Mouse (Mus musculus) cerebellum, adult 2 months (tissue): Measurements from ENCODE around the gene Vmn1r23. TPM values are rescaled to one million over a fixed set of nuclear protein-coding genes. Genes with fewer than 3 reads are reported as not detected.
"Not testable (repeated sequence)": the region's sequence is repeated elsewhere in the genome, so short reads cannot be mapped to it uniquely, and the experiment has no call there.

Experiments
- DNase-seq, 2 experiments: peaks; one replicate each; pipeline ENCODE4 v3.0.0; 2021
- H3K27ac ChIP-seq: fragments of 200-500 bp; 2 replicates; pipeline ENCODE4 v1.5.1; 2012; ENCODE audit warnings: low read length, control low read depth, inconsistent platforms; ENCODE audit not compliant: insufficient read depth
- H3K27me3 ChIP-seq: fragments of 200-500 bp; 2 replicates; pipeline ENCODE4 v1.6.1; 2012; ENCODE audit warnings: inconsistent platforms, mild to moderate bottlenecking, low read length, moderate library complexity; ENCODE audit not compliant: control insufficient read depth, insufficient read depth
- H3K4me1 ChIP-seq: fragments of 200-500 bp; 2 replicates; pipeline ENCODE4 v1.6.1; 2011; ENCODE audit warnings: low read length; ENCODE audit not compliant: control insufficient read depth, insufficient read depth
- H3K4me3 ChIP-seq: fragments of 200-500 bp; replicated peaks from 2 replicates; pipeline ENCODE3; 2011; ENCODE audit warnings: mild to moderate bottlenecking, low read depth, low read length, control low read depth; ENCODE audit not compliant: insufficient read depth
- CTCF ChIP-seq: fragments of 200-500 bp; IDR thresholded peaks from 2 replicates; pipeline ENCODE4 v1.5.1; 2011; ENCODE audit warnings: low read depth, mild to moderate bottlenecking, control low read depth, low read length, moderate library complexity, borderline replicate concordance; ENCODE audit not compliant: insufficient read depth
- POLR2A ChIP-seq: fragments of 200-500 bp; IDR thresholded peaks from 2 replicates; pipeline ENCODE4 v1.6.1; 2011; ENCODE audit warnings: low read length, control low read depth, borderline replicate concordance; ENCODE audit not compliant: insufficient read depth
- WGBS: fragments of 180-500 bp; shearing (Covaris S2); methylation state at CpG from one replicate; pipeline ENCODE4 v1.1.7; 2018; 5-methylcytosine and 5-hydroxymethylcytosine counted together
- polyA plus RNA-seq: library from polyadenylated mRNA; depleted of rRNA; stranded (reverse); fragments of >200 nt; gene quantifications from 2 replicates; pipeline ENCODE4 v1.2.3, GENCODE M21; 2012; rRNA removed

Vmn1r23 gene
- not detected in 2 replicates for polyA plus RNA-seq

DNA sequence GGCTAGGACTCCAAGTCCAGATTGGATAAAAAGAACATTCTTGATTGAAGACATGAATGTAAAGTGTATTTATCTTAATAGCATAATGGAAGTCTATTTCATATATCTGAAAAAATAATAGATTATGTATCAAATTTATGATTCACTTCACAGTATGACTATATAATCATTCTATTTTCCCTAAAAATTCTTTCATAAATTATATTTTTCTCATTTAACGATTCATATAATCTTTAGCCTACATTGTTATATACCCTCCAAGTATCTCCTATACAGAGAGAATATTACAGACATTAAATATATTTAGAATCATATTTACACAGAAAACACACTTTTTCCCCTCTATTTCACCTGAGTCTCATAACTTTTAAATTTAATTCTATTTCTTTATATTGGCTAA lies at the start of gene Vmn1r23:
Vmn1r23 (minus strand) TSS at position 101 of the 400 bp plus-strand sequence.
- no peak within 1 kb of the TSS for H3K27ac ChIP-seq
- no peak for TF ChIP-seq POLR2A
- TF ChIP-seq CTCF = no peak
- no peaks in the 10 kb centered on the region for H3K4me1 ChIP-seq
- no peak within 1 kb of the TSS for H3K4me3 ChIP-seq
- no peak for DNase-seq
- H3K27me3 ChIP-seq = no peaks in the 10 kb centered on the region
- WGBS = 93% methylated on average over 1 of the region's 1 CpGs

GRCm38 (mm10) chr6:57961403-57961802 lies 34.8 kb upstream of the Vmn1r23 start, which contains the start of gene Vmn1r24:
Gene Vmn1r24 (minus strand): TSS chr6:57961503.
- WGBS = 81% methylated on average over 1 of the region's 1 CpGs
- H3K27me3 ChIP-seq = not testable (repeated sequence)

DNA sequence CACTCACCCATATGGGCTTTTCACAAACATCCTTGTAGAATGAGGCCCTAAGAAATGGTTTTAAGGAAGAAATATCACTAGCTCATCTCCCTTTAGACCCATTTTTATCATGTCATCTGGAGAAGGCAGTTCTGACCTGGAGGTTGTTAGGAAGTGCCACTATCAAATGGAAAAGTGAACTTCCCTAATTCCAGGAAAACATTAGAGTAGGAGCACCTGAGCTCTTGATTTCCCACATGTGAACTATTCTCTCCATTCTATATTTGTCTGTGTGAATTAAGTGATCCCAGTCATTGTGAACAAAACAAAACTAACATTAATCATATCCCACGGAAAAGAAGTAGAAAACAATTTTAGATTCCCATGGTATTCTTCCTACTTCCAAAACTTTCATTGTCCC lies 18.7 kb downstream of the Vmn1r23 start, which contains the start of gene Vmn1r22:
Vmn1r22 (minus strand) TSS at position 101 of the 400 bp plus-strand sequence.
- Histone ChIP-seq H3K27me3 (no peaks in the 10 kb centered on the region), H3K27ac (no peak within 1 kb of the TSS), H3K4me3 (no peak within 1 kb of the TSS), H3K4me1 (no peaks in the 10 kb centered on the region)
- no peak for TF ChIP-seq POLR2A
- no peak for TF ChIP-seq CTCF
- WGBS = 88% methylated on average over 1 of the region's 1 CpGs
- DNase-seq = no peak

More at GRCm38 (mm10) chr6:57961403-57961802, 34.8 kb upstream of the Vmn1r23 start, which contains the start of gene Vmn1r24:
- not testable (repeated sequence) for H3K4me1 ChIP-seq, DNase-seq, H3K4me3 ChIP-seq, H3K27ac ChIP-seq

Other genes starting within 250 kb of the Vmn1r23 start
- gene Pyurf, start 234.8 kb downstream of the Vmn1r23 start, polyA plus RNA-seq = 23.1 and 23.7 TPM in 2 replicates
- gene Lancl2, start 224.3 kb downstream of the Vmn1r23 start, polyA plus RNA-seq = 46.7 and 48.4 TPM in 2 replicates
- 32.0 and 33.2 TPM in 2 replicates for gene Vopp1, start 101.7 kb downstream of the Vmn1r23 start, polyA plus RNA-seq
- gene Vmn1r21, start 76.5 kb downstream of the Vmn1r23 start, polyA plus RNA-seq = not detected in 2 replicates
- gene Vmn1r22, start 18.8 kb downstream of the Vmn1r23 start, polyA plus RNA-seq = not detected in 2 replicates
- not detected in 2 replicates for gene Vmn1r24, start 34.7 kb upstream of the Vmn1r23 start, polyA plus RNA-seq
- gene Vmn1r25, start 54.0 kb upstream of the Vmn1r23 start, polyA plus RNA-seq = not detected in 2 replicates
- not detected in 2 replicates for gene Vmn1r26, start 88.3 kb upstream of the Vmn1r23 start, polyA plus RNA-seq